Mouse (Mus musculus) lung, adult 2 months (tissue): Measurements from ENCODE around the gene Olfr67.
"Not testable (repeated sequence)": the region's sequence is repeated elsewhere in the genome, so short reads cannot be mapped to it uniquely, and the experiment has no call there.

Experiments
- CTCF ChIP-seq: fragments of 200-500 bp; IDR thresholded peaks from 2 replicates; pipeline ENCODE4 v1.5.1; 2011; ENCODE audit warnings: mild to moderate bottlenecking, low read length, control low read depth; ENCODE audit not compliant: insufficient read depth
- POLR2A ChIP-seq: fragments of 200-500 bp; IDR thresholded peaks from 2 replicates; pipeline ENCODE4 v1.6.1; 2011; ENCODE audit warnings: low read depth, mild to moderate bottlenecking, control low read depth, low read length, borderline replicate concordance; ENCODE audit errors: extremely low read depth

DNA sequence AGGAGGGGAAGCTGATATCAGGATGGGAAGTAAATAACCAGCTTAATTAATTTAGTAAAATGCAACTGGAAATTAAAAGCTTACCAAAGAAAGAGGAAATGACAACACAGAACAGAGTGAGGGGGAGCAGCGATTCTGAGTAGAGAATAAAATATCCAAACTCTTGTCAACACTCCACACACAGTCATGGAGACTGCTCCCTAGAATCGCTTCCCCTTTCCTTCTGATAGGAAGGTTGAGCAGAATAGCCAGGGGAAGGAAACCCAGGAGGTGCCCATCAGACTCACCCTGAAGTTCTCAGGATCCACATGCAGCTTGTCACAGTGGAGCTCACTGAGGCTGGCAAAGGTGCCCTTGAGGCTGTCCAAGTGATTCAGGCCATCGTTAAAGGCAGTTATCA is 21.5 kb upstream of the Olfr67 start:
- not testable (repeated sequence) for TF ChIP-seq POLR2A, CTCF
